Mouse (Mus musculus) heart, postnatal 0 days (tissue): ENCODE measurements around the gene Tenm2.

Experiments
- CTCF ChIP-seq: IDR thresholded peaks from 2 replicates; pipeline ENCODE4 v1.5.1; 2016; ENCODE audit warnings: antibody characterized with exemption, control low read depth, low read depth
- EP300 ChIP-seq: IDR thresholded peaks from 2 replicates; pipeline ENCODE4 v1.6.1; 2016; ENCODE audit warnings: antibody characterized with exemption, low read depth

- TF ChIP-seq CTCF (no peak; the same call in 1 of the 2 replicates), EP300 (no peak)
These were observed 943.6 kb downstream of the Tenm2 start for GRCm38 (mm10) chr11:36292206-36292605.
